Mouse (Mus musculus) cerebellum, adult 2 months (tissue): Measurements from ENCODE around the gene Ppp1r13l. TPM values are rescaled to one million over a fixed set of nuclear protein-coding genes. Genes with fewer than 3 reads are reported as not detected.

ENCODE experiments used
- DNase-seq, 2 experiments: peaks; one replicate each; pipeline ENCODE4 v3.0.0; 2021
- H3K27ac ChIP-seq: fragments of 200-500 bp; 2 replicates; pipeline ENCODE4 v1.5.1; 2012; ENCODE audit warnings: low read length, control low read depth, inconsistent platforms; ENCODE audit not compliant: insufficient read depth
- H3K27me3 ChIP-seq: fragments of 200-500 bp; 2 replicates; pipeline ENCODE4 v1.6.1; 2012; ENCODE audit warnings: inconsistent platforms, mild to moderate bottlenecking, low read length, moderate library complexity; ENCODE audit not compliant: control insufficient read depth, insufficient read depth
- H3K4me1 ChIP-seq: fragments of 200-500 bp; 2 replicates; pipeline ENCODE4 v1.6.1; 2011; ENCODE audit warnings: low read length; ENCODE audit not compliant: control insufficient read depth, insufficient read depth
- H3K4me3 ChIP-seq: fragments of 200-500 bp; replicated peaks from 2 replicates; pipeline ENCODE3; 2011; ENCODE audit warnings: mild to moderate bottlenecking, low read depth, low read length, control low read depth; ENCODE audit not compliant: insufficient read depth
- CTCF ChIP-seq: fragments of 200-500 bp; IDR thresholded peaks from 2 replicates; pipeline ENCODE4 v1.5.1; 2011; ENCODE audit warnings: low read depth, mild to moderate bottlenecking, control low read depth, low read length, moderate library complexity, borderline replicate concordance; ENCODE audit not compliant: insufficient read depth
- POLR2A ChIP-seq: fragments of 200-500 bp; IDR thresholded peaks from 2 replicates; pipeline ENCODE4 v1.6.1; 2011; ENCODE audit warnings: low read length, control low read depth, borderline replicate concordance; ENCODE audit not compliant: insufficient read depth
- WGBS: fragments of 180-500 bp; shearing (Covaris S2); methylation state at CpG from one replicate; pipeline ENCODE4 v1.1.7; 2018; 5-methylcytosine and 5-hydroxymethylcytosine counted together
- polyA plus RNA-seq: library from polyadenylated mRNA; depleted of rRNA; stranded (reverse); fragments of >200 nt; gene quantifications from 2 replicates; pipeline ENCODE4 v1.2.3, GENCODE M21; 2012

The Ppp1r13l gene
- polyA plus RNA-seq, 1 experiment: 4.8 TPM

DNA sequence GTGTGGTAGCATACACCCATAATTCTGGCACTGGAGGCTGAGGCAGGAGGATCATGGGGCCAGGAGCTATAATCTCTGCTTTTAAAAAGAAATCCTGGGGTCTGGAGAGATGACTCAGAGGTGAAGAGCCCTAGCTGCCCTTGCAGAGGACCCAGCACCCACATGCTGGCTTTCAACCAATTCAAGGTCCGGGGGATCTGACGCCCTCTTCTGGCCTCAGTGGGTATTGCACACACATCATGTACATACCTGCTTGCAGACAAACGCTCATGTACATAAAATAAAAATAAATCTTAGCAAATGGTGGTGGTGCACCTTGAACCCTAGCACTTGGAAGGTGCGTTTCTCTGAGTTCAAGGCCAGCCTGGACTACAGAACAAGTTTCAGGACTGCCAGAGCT is 41.4 kb downstream of the Ppp1r13l start:
- TF ChIP-seq POLR2A: no peak
- TF ChIP-seq CTCF: no peak
- Histone ChIP-seq H3K4me1 (no peaks in the 10 kb centered on the region; the same call in 1 of the 2 replicates), H3K4me3 (no peak overlapping the region), H3K27ac (no peak overlapping the region), H3K27me3 (no peaks in the 10 kb centered on the region; the same call in 1 of the 2 replicates)
- no peak for DNase-seq
- WGBS: 76% methylated on average over 4 of the region's 4 CpGs

DNA sequence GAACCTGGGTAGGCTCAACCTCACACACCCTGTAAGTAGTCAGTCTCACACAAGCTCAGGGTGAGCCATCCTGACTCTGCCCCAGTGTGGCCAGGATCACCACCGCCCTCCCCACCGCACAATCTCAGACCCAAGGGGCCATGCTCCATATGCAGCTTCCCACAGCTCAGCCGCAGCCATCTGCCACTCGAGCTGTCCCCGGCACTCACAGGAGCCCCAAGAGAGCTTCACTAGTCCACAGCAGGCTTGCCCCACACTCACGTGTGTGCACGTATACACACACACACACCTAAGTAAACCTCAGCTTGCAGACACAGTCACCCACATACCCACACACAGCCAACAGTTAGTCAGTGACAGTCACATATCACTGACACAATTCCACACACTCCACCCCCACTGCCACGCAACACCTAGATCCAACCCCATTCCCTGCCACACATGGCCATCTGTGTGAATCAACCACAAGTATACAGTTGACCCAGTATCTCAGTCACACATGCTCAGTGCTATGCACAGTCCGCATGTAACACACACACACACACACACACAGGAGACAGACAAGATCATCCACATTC is 43.1 kb downstream of the Ppp1r13l start:
- TF ChIP-seq CTCF (no peak), POLR2A (no peak)
- no peak for DNase-seq
- no peak overlapping the region for H3K27ac ChIP-seq
- no peaks in the 10 kb centered on the region; the same call in 1 of the 2 replicates for H3K27me3 ChIP-seq
- WGBS: 44% methylated on average over 9 of the region's 9 CpGs
- H3K4me3 ChIP-seq: no peak overlapping the region
- H3K4me1 ChIP-seq: no peaks in the 10 kb centered on the region; the same call in 1 of the 2 replicates

DNA sequence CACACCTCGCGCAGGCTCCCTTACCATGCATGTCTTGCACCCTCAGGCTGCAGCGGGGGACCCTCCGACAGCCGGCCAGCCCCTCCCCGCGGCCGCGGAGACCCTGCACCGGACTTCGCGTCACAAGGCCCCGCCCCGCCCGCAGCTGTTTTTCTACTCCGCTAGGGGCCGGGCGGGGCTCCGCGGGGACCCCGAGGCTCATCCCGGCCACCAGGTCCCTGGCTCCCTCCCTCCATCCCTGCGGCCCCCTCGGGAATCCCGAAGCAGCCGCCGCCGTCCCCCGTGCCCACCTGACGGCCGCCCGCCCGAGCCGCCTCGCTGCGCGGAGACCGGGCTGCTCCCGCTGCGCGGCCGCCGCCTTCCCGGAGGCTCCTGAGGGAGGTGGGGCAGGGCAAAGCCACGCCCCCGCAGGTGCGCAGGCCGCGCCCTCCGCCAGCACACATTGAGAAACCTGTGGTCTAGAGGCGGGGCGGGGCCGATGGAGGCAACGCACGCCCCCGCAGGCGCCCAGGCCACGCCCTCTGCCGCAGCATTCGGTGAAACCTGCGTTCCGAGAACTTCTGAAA is 44.3 kb downstream of the Ppp1r13l start, which contains the start of gene Klc3:
Gene Klc3 (minus strand): TSS at position 374 of the 566 bp plus-strand sequence.
- H3K4me1 ChIP-seq: no peaks in the 10 kb centered on the region; the same call in 1 of the 2 replicates
- no peak within 1 kb of the TSS for H3K27ac ChIP-seq
- H3K27me3 ChIP-seq: no peaks in the 10 kb centered on the region; the same call in 1 of the 2 replicates
- H3K4me3 ChIP-seq: no peak within 1 kb of the TSS
- TF ChIP-seq CTCF (no peak), POLR2A (no peak)
- DNase-seq: peak; percentile 35 to 43
- under 1% methylated on average over 62 of the region's 62 CpGs for WGBS

DNA sequence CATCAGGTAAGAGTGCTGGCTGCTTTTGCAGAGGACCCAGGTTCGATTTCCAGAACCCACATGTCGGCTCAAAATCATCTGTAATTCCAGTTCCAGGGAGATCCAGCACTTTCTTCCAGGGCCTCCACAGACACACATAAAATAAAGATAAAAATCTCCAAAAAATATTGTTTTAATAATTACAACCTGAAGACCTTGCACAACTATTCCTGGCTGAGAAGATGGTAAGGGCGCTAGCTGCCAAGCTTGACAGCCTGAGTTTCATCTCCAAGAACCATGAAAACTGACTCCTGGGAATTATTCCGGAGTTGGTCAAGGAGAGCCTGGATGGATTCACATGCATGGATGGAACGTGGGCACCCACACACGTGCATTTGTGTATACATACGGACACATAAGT is 44.9 kb downstream of the Ppp1r13l start, which contains the start of gene Ckm:
Gene Ckm (plus strand): TSS at position 301 of the 400 bp plus-strand sequence.
- no peak within 1 kb of the TSS for H3K4me3 ChIP-seq
- no peaks in the 10 kb centered on the region; the same call in 1 of the 2 replicates for H3K27me3 ChIP-seq
- H3K4me1 ChIP-seq: no peaks in the 10 kb centered on the region; the same call in 1 of the 2 replicates
- no peak for TF ChIP-seq CTCF
- no peak for TF ChIP-seq POLR2A
- DNase-seq: no peak
- WGBS: 34% methylated on average over 7 of the region's 7 CpGs
- H3K27ac ChIP-seq: no peak within 1 kb of the TSS

DNA sequence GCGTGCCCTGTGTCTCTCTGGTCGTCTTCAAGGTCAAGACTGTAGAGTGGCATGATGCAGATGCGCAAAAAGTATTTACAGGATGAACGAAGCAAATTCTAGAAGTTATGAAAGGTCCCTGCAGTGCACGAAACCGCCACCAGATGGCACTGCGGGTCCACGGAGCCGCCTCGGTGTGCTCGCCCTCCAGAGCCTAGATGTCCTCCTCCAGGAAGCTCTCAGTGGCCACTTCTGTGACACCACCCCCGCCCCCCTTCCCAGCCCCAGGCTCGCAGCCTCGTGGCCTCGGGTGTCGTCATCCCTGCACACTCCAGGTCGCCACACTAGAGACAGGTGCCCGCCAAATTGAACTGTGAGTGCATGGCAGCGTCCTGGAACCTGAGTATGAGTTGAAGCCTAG is 45.9 kb downstream of the Ppp1r13l start:
- Histone ChIP-seq H3K27me3 (no peaks in the 10 kb centered on the region; the same call in 1 of the 2 replicates), H3K4me1 (no peaks in the 10 kb centered on the region; the same call in 1 of the 2 replicates), H3K27ac (no peak overlapping the region), H3K4me3 (no peak overlapping the region)
- peak; percentile 63 to 84 for DNase-seq
- 4% methylated on average over 19 of the region's 19 CpGs for WGBS
- no peak for TF ChIP-seq POLR2A
- TF ChIP-seq CTCF: peak; percentile 94

DNA sequence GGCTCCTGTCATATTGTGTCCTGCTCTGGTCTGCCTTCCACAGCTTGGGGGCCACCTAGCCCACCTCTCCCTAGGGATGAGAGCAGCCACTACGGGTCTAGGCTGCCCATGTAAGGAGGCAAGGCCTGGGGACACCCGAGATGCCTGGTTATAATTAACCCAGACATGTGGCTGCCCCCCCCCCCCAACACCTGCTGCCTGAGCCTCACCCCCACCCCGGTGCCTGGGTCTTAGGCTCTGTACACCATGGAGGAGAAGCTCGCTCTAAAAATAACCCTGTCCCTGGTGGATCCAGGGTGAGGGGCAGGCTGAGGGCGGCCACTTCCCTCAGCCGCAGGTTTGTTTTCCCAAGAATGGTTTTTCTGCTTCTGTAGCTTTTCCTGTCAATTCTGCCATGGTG is 50.2 kb downstream of the Ppp1r13l start:
- Histone ChIP-seq H3K4me3 (no peak overlapping the region), H3K27ac (no peak overlapping the region), H3K4me1 (no peaks in the 10 kb centered on the region), H3K27me3 (no peaks in the 10 kb centered on the region)
- no peak for DNase-seq
- WGBS: 53% methylated on average over 6 of the region's 6 CpGs
- TF ChIP-seq POLR2A: no peak
- no peak for TF ChIP-seq CTCF

DNA sequence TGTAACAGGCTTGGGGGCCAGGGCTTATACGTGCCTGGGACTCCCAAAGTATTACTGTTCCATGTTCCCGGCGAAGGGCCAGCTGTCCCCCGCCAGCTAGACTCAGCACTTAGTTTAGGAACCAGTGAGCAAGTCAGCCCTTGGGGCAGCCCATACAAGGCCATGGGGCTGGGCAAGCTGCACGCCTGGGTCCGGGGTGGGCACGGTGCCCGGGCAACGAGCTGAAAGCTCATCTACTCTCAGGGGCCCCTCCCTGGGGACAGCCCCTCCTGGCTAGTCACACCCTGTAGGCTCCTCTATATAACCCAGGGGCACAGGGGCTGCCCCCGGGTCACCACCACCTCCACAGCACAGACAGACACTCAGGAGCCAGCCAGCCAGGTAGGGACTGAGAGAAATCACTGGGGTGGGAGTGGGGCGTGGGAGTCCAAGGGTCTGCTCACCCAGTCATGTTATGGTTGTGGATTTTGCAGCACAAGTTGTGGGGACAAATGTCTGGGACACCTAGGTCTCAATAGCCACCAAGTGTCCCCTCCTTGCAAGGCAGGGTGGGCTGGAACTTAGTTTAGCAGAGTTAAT is 51.3 kb downstream of the Ppp1r13l start:
- H3K27me3 ChIP-seq: no peaks in the 10 kb centered on the region
- no peak overlapping the region for H3K4me3 ChIP-seq
- H3K27ac ChIP-seq: no peak overlapping the region
- no peak for DNase-seq
- no peaks in the 10 kb centered on the region for H3K4me1 ChIP-seq
- TF ChIP-seq CTCF: no peak
- TF ChIP-seq POLR2A: no peak
- 57% methylated on average over 11 of the region's 11 CpGs for WGBS

DNA sequence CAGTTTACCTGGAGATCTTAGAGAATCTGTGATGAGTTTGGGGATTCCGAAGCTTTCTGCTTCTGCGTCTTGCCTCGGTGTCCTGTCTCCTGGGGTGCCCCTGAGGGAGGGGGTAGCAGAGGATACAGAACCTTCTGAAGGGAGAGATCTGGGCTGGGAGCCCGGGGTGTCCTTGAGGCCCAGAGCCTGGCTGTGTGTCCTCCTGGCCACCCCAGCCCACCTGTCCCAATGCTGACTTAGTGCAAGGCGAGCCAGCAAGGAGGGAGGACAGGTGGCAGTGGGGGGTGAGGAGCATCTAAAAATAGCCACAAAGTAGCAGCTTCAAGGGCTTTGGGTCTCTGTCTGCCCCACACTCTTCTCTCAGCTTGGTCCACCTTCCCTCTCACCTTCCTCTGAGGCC is 52.2 kb downstream of the Ppp1r13l start:
- H3K4me1 ChIP-seq: no peaks in the 10 kb centered on the region
- H3K27ac ChIP-seq: no peak overlapping the region
- H3K27me3 ChIP-seq: no peaks in the 10 kb centered on the region
- H3K4me3 ChIP-seq: no peak overlapping the region
- 62% methylated on average over 5 of the region's 5 CpGs for WGBS
- no peak for DNase-seq
- TF ChIP-seq POLR2A (no peak), CTCF (no peak)
